Mouse (Mus musculus) erythroblast, embryonic 14.5 days (primary cell): ENCODE results near the gene Stx12.
A peak's percentile ranks its signal among the peaks of the same experiment; 100 is the strongest.

Experiments
- GATA1 ChIP-seq: IDR thresholded peaks from 2 replicates; pipeline ENCODE4 v1.6.1; 2012; ENCODE audit warnings: low read length, inconsistent platforms, mixed read lengths
- TAL1 ChIP-seq: IDR thresholded peaks from 3 replicates; pipeline ENCODE4 v1.6.1; 2012; ENCODE audit warnings: low read length, inconsistent platforms, mixed read lengths

GRCm38 (mm10) chr4:132922061-132922530, 37.8 kb upstream of the Stx12 start:
- TF ChIP-seq TAL1: peak; percentile 23; the same call in 1 of the 3 replicates
- no peak for TF ChIP-seq GATA1
